Mouse (Mus musculus) forebrain, embryonic 16.5 days (tissue): ENCODE measurements around the gene Gmds. TPM values are rescaled to one million over a fixed set of nuclear protein-coding genes. Genes with fewer than 3 reads are reported as not detected.

Source experiments
- ATAC-seq: fragments of 200-750 bp; cut with Nextera tagmentation; 2 replicates; pipeline ENCODE4 v1.8.0; 2017; ENCODE audit warnings: mild to moderate bottlenecking, moderate library complexity
- H3K27ac ChIP-seq: fragments of 300-500 bp; sonication (generic); 2 replicates; pipeline ENCODE4 v1.5.1; 2014; ENCODE audit warnings: low read length, control low read depth
- H3K27me3 ChIP-seq: fragments of 300-500 bp; sonication (generic); replicated peaks from 2 replicates; pipeline ENCODE4 v1.6.1; 2014; ENCODE audit warnings: low read length; ENCODE audit not compliant: control insufficient read depth, insufficient read depth
- H3K36me3 ChIP-seq: fragments of 300-500 bp; sonication (generic); 2 replicates; pipeline ENCODE4 v1.6.1; 2014; ENCODE audit not compliant: control insufficient read depth, insufficient read depth
- H3K4me1 ChIP-seq: fragments of 300-500 bp; sonication (generic); replicated peaks from 2 replicates; pipeline ENCODE4 v1.6.1; 2014; ENCODE audit warnings: low read length; ENCODE audit not compliant: control insufficient read depth, insufficient read depth
- H3K4me2 ChIP-seq: fragments of 300-500 bp; sonication (generic); 2 replicates; pipeline ENCODE4 v1.6.1; 2014; ENCODE audit warnings: mild to moderate bottlenecking, low read length, control low read depth
- H3K4me3 ChIP-seq: fragments of 300-500 bp; sonication (generic); replicated peaks from 2 replicates; pipeline ENCODE4 v1.5.1; 2014; ENCODE audit warnings: mild to moderate bottlenecking, low read length, control low read depth
- H3K9ac ChIP-seq: fragments of 300-500 bp; sonication (generic); replicated peaks from 2 replicates; pipeline ENCODE4 v1.6.1; 2014; ENCODE audit warnings: low read depth, low read length, control low read depth
- H3K9me3 ChIP-seq: fragments of 300-500 bp; sonication (generic); 2 replicates; pipeline ENCODE4 v1.6.1; 2016; ENCODE audit warnings: low read length; ENCODE audit not compliant: control insufficient read depth
- WGBS: fragments of 180-500 bp; shearing (Covaris S2); extraction: QIAGEN DNeasy Blood & Tissue Kit; methylation state at CpG from one replicate; pipeline ENCODE4 v1.1.7; 2014; 5-methylcytosine and 5-hydroxymethylcytosine counted together
- polyA plus RNA-seq: library from polyadenylated mRNA; unstranded; fragments of >200 nt; fragmentation: Nextera tagmentation; extraction: Ambion mirVana; gene quantifications from 2 replicates; pipeline ENCODE4 v1.2.1, GENCODE M21; 2015

Gmds gene
- polyA plus RNA-seq, 1 experiment from 2014 or later, result 35.8 TPM

DNA sequence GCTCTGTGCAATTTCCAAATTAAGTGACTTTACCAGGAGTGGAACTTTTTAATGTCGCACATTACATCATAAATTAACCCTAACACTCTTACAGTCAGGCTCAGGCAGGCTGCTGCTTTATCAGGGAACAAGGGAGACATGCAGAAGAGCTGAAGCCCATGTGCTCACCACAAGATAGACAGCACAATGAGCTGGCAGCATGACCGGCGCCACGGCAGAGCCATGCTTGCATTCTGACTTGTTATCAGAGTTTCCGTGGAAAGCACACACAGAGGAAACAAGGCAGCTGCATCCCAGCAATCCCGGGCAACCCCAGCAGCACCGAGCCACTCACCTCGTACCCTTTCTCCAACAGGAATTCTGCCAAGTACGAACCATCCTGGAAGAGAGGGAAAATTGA lies 104.5 kb downstream of the Gmds start:
- H3K9me3 ChIP-seq, result no peaks in the 10 kb centered on the region
- H3K9ac ChIP-seq, result no peak overlapping the region
- H3K4me1 ChIP-seq, result no peaks in the 10 kb centered on the region
- no peak overlapping the region for H3K4me3 ChIP-seq
- no peaks in the 10 kb centered on the region for H3K36me3 ChIP-seq
- 85% methylated on average over 9 of the region's 9 CpGs for WGBS
- no peak overlapping the region for H3K4me2 ChIP-seq
- ATAC-seq, result no peak
- H3K27me3 ChIP-seq, result no peaks in the 10 kb centered on the region
- no peak overlapping the region for H3K27ac ChIP-seq

GRCm38 (mm10) chr13:32232391-32232790 lies 106.1 kb downstream of the Gmds start:
- Histone ChIP-seq H3K9ac (no peak overlapping the region), H3K9me3 (no peaks in the 10 kb centered on the region), H3K4me1 (no peaks in the 10 kb centered on the region), H3K4me2 (no peak overlapping the region), H3K27me3 (no peaks in the 10 kb centered on the region), H3K36me3 (no peaks in the 10 kb centered on the region), H3K4me3 (no peak overlapping the region), H3K27ac (no peak overlapping the region)
- no peak for ATAC-seq
- 87% methylated on average over 5 of the region's 5 CpGs for WGBS

DNA sequence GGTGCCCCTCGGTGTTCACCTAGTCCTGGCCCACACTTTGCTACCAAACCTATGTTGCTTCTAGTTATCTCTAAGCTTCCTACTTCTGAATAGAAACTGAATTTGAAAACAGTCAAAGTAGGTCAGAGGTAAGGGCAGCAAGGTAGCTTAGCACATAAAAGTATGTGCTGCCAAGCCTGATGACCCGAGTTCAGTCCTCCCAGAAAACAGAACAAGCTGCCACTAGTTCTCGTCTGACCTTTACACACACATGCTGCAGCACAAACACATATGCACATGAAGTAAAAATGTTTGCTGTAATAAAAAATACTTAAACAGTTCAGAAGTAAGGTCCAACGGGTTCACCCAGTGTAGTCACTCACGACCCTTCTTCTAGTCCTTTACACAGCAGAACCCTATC lies 106.6 kb downstream of the Gmds start:
- Histone ChIP-seq H3K4me3 (no peak overlapping the region), H3K4me2 (no peak overlapping the region), H3K36me3 (no peaks in the 10 kb centered on the region), H3K4me1 (no peaks in the 10 kb centered on the region), H3K27ac (no peak overlapping the region), H3K9me3 (no peaks in the 10 kb centered on the region), H3K9ac (no peak overlapping the region), H3K27me3 (no peaks in the 10 kb centered on the region)
- ATAC-seq, result no peak
- WGBS, result 92% methylated on average over 5 of the region's 5 CpGs

DNA sequence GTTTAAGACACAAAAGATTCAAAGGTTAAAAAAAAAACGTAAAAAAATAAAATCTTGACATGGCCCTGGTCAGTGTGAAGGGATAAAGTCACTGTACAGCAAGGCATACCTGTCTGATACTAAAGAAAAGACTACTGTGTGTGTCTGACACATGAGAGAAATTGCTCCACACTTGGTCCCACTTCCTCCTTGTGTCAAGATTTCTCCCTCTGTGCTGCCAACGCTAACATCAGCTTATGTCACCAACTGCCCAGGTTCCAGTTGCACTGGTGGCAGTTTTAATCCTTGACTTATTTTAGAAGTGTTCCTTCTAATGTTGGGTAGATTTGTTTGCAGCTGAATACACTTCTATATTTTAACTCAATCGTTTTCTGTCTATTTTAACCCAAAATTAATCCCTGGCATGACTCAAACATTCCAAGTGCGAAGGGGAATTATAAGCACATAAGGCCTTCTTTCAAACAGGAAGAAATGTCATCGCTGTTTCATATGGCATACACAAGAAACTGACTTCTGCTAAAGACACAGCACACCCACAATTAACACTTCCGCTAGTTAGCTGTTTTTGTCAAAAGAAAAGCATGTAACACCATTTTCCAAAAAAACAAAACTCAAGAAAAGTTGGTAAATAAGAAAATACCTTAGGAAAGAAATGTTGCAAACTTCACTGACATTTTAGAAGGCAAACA lies 110.5 kb downstream of the Gmds start:
- H3K4me1 ChIP-seq, result no peaks in the 10 kb centered on the region
- no peaks in the 10 kb centered on the region for H3K9me3 ChIP-seq
- H3K4me2 ChIP-seq, result no peak overlapping the region
- H3K27me3 ChIP-seq, result no peaks in the 10 kb centered on the region
- WGBS, result 75% methylated on average over 6 of the region's 6 CpGs
- no peak overlapping the region for H3K9ac ChIP-seq
- no peak overlapping the region for H3K27ac ChIP-seq
- H3K4me3 ChIP-seq, result no peak overlapping the region
- no peaks in the 10 kb centered on the region for H3K36me3 ChIP-seq
- ATAC-seq, result no peak

DNA sequence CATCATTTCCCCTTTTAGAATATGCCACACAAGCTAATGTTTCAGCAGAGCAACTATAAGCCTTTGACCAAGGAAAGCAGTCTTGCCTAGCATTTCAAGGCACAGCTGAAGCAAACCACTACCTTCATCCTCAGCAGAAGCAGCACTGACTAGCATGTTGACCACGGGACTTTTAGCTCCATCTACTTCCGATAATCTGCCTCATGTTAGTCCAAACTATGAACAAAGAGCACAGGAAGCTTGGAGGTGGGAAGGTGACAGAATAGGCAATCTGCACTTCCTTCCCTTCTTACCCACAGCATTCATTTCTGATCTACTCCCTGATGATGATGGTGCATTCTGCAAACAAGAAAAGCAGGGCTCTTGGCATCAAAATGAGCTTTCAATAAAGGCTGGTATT lies 120.9 kb downstream of the Gmds start:
- Histone ChIP-seq H3K27ac (no peak overlapping the region), H3K27me3 (no peaks in the 10 kb centered on the region), H3K4me3 (no peak overlapping the region), H3K4me1 (no peaks in the 10 kb centered on the region), H3K4me2 (no peak overlapping the region), H3K9ac (no peak overlapping the region), H3K9me3 (no peaks in the 10 kb centered on the region), H3K36me3 (no peaks in the 10 kb centered on the region)
- ATAC-seq, result no peak
- 86% methylated on average over 2 of the region's 2 CpGs for WGBS

DNA sequence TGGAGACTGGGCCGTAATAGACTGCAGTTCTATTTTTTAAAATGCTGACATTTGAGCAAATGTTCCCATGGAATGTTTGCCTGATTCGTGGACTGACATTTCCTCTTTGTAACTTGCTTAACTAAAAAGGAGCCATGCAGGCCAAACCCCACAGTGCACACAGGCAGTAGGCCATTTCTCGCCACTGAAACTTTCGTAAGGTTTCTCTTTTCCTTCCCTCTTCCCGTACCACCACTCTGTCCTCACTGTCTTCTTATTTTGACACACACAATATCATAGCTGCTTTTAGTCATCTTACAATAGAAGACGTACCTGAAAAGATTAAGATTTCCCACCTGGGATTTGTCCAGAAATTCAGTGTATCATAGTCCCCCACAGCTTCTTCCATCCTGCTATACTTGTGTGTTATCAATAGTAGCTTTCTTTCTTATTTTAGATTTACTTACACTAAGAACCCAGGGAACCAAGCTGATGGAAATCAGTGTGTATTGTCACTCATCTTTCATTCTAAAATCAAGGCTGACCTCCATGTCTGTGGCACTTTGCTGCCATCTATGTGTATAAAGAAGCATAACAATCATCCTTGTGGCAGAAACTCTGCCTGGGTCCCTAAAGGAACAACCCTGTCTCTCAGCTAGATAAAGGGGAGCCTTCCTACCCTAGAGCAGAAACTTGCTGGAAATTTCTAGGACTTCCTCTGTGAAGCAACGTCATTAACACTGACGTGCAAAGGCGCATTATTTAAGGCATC lies 124.7 kb downstream of the Gmds start:
- no peak overlapping the region for H3K4me2 ChIP-seq
- ATAC-seq, result peak; percentile 73
- H3K27ac ChIP-seq, result no peak overlapping the region
- no peaks in the 10 kb centered on the region for H3K9me3 ChIP-seq
- no peaks in the 10 kb centered on the region for H3K27me3 ChIP-seq
- H3K4me1 ChIP-seq, result no peaks in the 10 kb centered on the region
- H3K4me3 ChIP-seq, result no peak overlapping the region
- H3K36me3 ChIP-seq, result no peaks in the 10 kb centered on the region
- no peak overlapping the region for H3K9ac ChIP-seq
- WGBS, result 51% methylated on average over 9 of the region's 9 CpGs

- H3K9ac ChIP-seq, result no peak overlapping the region
- no peak overlapping the region for H3K4me2 ChIP-seq
- H3K9me3 ChIP-seq, result no peaks in the 10 kb centered on the region
- no peaks in the 10 kb centered on the region for H3K36me3 ChIP-seq
- H3K27me3 ChIP-seq, result no peaks in the 10 kb centered on the region
- H3K27ac ChIP-seq, result no peak overlapping the region
- H3K4me1 ChIP-seq, result no peaks in the 10 kb centered on the region
- 65% methylated on average over 2 of the region's 2 CpGs for whole genome bisulfite sequencing
- no peak overlapping the region for H3K4me3 ChIP-seq
- no peak for ATAC-seq
Observed at GRCm38 (mm10) chr13:32212125-32212524, 126.4 kb downstream of the Gmds start.

DNA sequence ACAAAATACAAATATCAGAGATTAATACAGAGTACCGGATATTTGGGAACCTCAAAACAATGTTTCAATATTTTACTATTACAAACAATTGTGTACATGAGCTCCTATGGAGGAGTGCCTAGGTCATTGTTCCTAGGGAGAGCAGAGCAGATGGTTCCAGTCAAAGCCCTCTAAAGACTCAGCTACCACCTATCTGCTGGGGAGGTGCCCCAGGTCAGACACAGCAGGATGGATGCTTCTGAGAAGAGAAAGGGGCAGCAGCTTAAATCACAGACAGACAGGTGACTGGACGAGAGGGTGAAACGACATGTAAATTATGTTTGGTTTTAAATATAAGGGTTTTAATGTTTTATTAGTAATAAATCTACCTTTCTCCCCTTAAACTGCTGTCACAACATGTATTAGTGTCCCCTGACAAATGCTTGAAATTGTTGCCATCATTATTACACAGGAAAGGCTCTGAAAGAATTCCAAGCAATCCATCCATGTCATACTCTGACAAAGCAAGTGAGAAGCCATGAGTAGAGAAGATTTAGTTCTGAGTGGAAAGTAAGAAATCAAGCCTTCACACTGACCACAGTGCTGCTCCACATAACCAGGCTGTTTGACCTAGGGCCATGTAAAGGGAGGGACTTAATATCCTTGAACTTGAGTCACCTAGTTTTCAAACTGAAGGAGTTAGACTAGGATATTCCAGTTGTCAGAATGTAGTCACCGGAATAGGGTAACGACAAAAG lies 131.2 kb downstream of the Gmds start:
- WGBS, result 75% methylated on average over 5 of the region's 5 CpGs
- H3K9me3 ChIP-seq, result no peaks in the 10 kb centered on the region
- H3K36me3 ChIP-seq, result no peaks in the 10 kb centered on the region
- ATAC-seq, result no peak
- H3K4me2 ChIP-seq, result no peak overlapping the region
- no peaks in the 10 kb centered on the region for H3K27me3 ChIP-seq
- H3K9ac ChIP-seq, result no peak overlapping the region
- H3K27ac ChIP-seq, result no peak overlapping the region
- no peaks in the 10 kb centered on the region for H3K4me1 ChIP-seq
- no peak overlapping the region for H3K4me3 ChIP-seq

- no peak overlapping the region for H3K4me2 ChIP-seq
- no peaks in the 10 kb centered on the region for H3K9me3 ChIP-seq
- H3K36me3 ChIP-seq, result no peaks in the 10 kb centered on the region
- H3K27me3 ChIP-seq, result no peaks in the 10 kb centered on the region
- ATAC-seq, result peak; percentile 87; the same call in 1 of the 2 replicates
- WGBS, result 14% methylated on average over 3 of the region's 3 CpGs
- H3K4me1 ChIP-seq, result peaks cover 3% of the 10 kb centered on the region
- H3K4me3 ChIP-seq, result no peak overlapping the region
- no peak overlapping the region for H3K27ac ChIP-seq
- H3K9ac ChIP-seq, result no peak overlapping the region
Observed at GRCm38 (mm10) chr13:32179906-32180305, 158.6 kb downstream of the Gmds start.
